Mouse (Mus musculus) limb, embryonic 13.5 days (tissue): Measurements from ENCODE around the gene Trim80. TPM values are rescaled to one million over a fixed set of nuclear protein-coding genes. Genes with fewer than 3 reads are reported as not detected.

Experiments
- ATAC-seq: fragments of 200-750 bp; cut with Nextera tagmentation; 2 replicates; pipeline ENCODE4 v1.8.0; 2017; ENCODE audit warnings: low read depth, moderate number of reproducible peaks, moderate TSS enrichment; ENCODE audit not compliant: low FRiP score
- H3K27ac ChIP-seq: fragments of 300-500 bp; sonication (generic); 2 replicates; pipeline ENCODE4 v1.5.1; 2015; ENCODE audit warnings: inconsistent platforms, mild to moderate bottlenecking, moderate library complexity
- H3K27me3 ChIP-seq: fragments of 300-500 bp; sonication (generic); 2 replicates; pipeline ENCODE4 v1.6.1; 2015; ENCODE audit warnings: mild to moderate bottlenecking, inconsistent platforms
- H3K36me3 ChIP-seq: fragments of 300-500 bp; sonication (generic); 2 replicates; pipeline ENCODE4 v1.6.1; 2015; ENCODE audit warnings: inconsistent platforms, mild to moderate bottlenecking, moderate library complexity
- H3K4me1 ChIP-seq: fragments of 300-500 bp; sonication (generic); 2 replicates; pipeline ENCODE4 v1.6.1; 2015; ENCODE audit warnings: inconsistent platforms
- H3K4me2 ChIP-seq: fragments of 300-500 bp; sonication (generic); replicated peaks from 2 replicates; pipeline ENCODE4 v1.6.1; 2015; ENCODE audit warnings: inconsistent platforms, mild to moderate bottlenecking, moderate library complexity
- H3K4me3 ChIP-seq: fragments of 300-500 bp; sonication (generic); 2 replicates; pipeline ENCODE4 v1.5.1; 2015; ENCODE audit warnings: moderate library complexity, mild to moderate bottlenecking, inconsistent platforms
- H3K9ac ChIP-seq: fragments of 300-500 bp; sonication (generic); 2 replicates; pipeline ENCODE4 v1.6.1; 2015; ENCODE audit warnings: mild to moderate bottlenecking, inconsistent platforms
- H3K9me3 ChIP-seq: fragments of 300-500 bp; sonication (generic); 2 replicates; pipeline ENCODE4 v1.6.1; 2016; ENCODE audit warnings: inconsistent platforms
- WGBS: fragments of 180-500 bp; shearing (Covaris S2); methylation state at CpG from one replicate; pipeline ENCODE4 v1.1.7; 2015; 5-methylcytosine and 5-hydroxymethylcytosine counted together
- polyA plus RNA-seq: library from polyadenylated mRNA; unstranded; fragments of >200 nt; fragmentation: Nextera tagmentation; extraction: Ambion mirVana; gene quantifications from 2 replicates; pipeline ENCODE4 v1.2.1, GENCODE M21; 2015

Trim80 gene
- polyA plus RNA-seq, 1 experiment from 2014 or later: 0.08 TPM

DNA sequence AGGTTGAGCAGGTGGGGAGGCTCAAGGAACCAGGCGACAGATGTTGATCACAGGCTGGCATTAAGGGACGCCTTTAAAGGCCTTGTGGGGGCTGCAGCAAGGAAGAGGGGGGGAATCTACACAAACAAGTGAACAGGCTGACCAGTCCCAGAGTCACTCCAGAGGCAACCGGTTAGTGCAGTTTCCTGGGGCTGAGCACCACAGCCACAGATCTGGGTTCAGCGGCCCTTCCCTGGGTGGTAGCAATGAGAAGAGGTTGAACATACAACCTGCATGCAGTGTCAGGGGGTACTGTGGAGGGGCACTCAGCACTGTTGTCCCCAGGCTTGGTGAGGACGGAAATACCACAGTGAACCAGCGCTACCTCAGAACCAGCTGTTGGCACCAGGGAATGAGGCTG lies 7.0 kb upstream of the Trim80 start:
- Histone ChIP-seq H3K9me3 (no peaks in the 10 kb centered on the region), H3K4me2 (no peak overlapping the region), H3K9ac (no peak overlapping the region), H3K4me3 (no peak overlapping the region), H3K27me3 (no peaks in the 10 kb centered on the region), H3K36me3 (peaks cover 47% of the 10 kb centered on the region), H3K27ac (no peak overlapping the region), H3K4me1 (peaks cover 11% of the 10 kb centered on the region)
- WGBS: 76% methylated on average over 6 of the region's 6 CpGs
- ATAC-seq: no peak

DNA sequence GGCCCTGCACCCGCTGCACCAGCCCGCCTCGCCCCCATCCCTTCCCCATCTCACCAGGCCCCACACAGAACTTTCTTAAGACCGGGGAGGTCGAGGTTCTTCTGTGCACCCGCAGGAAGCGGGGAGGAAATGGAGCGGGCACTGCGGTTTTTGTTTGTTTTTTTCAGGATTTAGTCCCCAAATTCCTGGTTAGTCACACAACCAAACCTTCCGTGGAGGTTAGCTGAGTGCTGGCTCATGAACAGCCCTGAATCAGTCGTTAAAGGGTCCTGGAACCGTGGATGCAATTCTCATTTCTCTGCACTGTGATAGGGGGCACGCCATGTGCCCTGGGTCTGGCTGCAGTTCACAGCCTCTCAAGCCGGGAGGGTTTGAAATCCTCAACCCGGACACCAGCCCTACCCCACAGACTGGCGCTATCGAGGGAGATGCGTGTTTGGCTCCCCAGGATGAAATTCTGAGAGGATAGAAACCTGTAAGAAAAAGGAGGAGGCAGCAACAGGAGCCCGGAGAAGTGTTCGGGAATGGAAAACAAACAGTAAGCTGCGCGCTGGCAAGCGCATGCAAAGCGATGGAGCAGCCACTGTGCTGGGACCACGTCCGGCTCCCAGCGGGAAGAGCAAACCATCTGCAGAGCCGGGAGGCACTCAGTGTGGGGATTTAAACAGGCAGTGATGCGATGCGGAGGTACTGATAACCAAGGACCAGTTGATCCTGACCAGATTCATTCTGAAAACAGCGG lies 4.6 kb upstream of the Trim80 start:
- no peak overlapping the region for H3K27ac ChIP-seq
- WGBS: 6% methylated on average over 31 of the region's 31 CpGs

DNA sequence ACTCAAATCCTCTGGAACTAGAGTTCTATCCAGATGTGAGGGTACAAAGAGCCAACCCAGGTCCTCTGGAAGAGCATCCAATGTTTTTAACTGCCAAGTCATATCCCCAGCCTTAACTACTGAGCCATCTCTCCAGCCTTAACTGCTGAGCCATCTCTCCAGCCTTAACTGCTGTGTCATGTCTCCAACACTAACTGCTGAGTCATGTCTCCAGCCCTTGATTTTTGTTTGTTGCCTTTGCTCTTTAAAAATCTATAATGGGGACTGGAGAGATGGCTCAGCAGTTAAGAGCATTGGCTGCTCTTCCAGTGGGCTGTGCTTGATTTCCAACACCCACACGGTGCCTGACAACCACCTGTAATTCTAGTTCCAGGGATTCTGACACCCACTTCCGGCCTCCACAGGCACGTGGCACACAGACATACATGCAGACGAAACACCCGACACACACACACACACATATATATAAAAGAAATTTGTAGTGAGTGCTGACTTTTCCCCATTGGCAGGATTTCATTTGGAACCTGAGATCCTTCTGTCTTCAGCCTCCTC lies 2.7 kb upstream of the Trim80 start:
- WGBS: 67% methylated on average over 5 of the region's 5 CpGs
- H3K9ac ChIP-seq: no peak overlapping the region
- H3K27ac ChIP-seq: no peak overlapping the region
- peaks cover 4% of the 10 kb centered on the region; the same call in 1 of the 2 replicates for H3K9me3 ChIP-seq
- no peaks in the 10 kb centered on the region for H3K27me3 ChIP-seq
- peaks cover 4% of the 10 kb centered on the region for H3K36me3 ChIP-seq
- peaks cover 11% of the 10 kb centered on the region for H3K4me1 ChIP-seq
- no peak overlapping the region for H3K4me2 ChIP-seq
- no peak overlapping the region for H3K4me3 ChIP-seq
- ATAC-seq: no peak

More for the DNA sequence above, 4.6 kb upstream of the Trim80 start:
- Histone ChIP-seq H3K4me1 (peaks cover 11% of the 10 kb centered on the region), H3K27me3 (no peaks in the 10 kb centered on the region), H3K4me2 (peak overlapping the region; percentile 64), H3K4me3 (peak overlapping the region; percentile 37), H3K9me3 (peaks cover 4% of the 10 kb centered on the region; the same call in 1 of the 2 replicates), H3K36me3 (peaks cover 23% of the 10 kb centered on the region), H3K9ac (peak overlapping the region; percentile 60)
- ATAC-seq: 0 out of 2 replicates have a peak, but pooled peaks have one; percentile 48

- H3K9ac ChIP-seq: no peak overlapping the region
- ATAC-seq: no peak
- H3K27ac ChIP-seq: no peak overlapping the region
- WGBS: 89% methylated on average over 3 of the region's 3 CpGs
- H3K36me3 ChIP-seq: no peaks in the 10 kb centered on the region
- H3K4me3 ChIP-seq: no peak overlapping the region
- H3K9me3 ChIP-seq: peaks cover 4% of the 10 kb centered on the region; the same call in 1 of the 2 replicates
- H3K4me1 ChIP-seq: peaks cover 11% of the 10 kb centered on the region
- no peaks in the 10 kb centered on the region for H3K27me3 ChIP-seq
- H3K4me2 ChIP-seq: no peak overlapping the region
These were observed 1.0 kb upstream of the Trim80 start for GRCm38 (mm10) chr11:115439326-115439725.

- WGBS: 40% methylated on average over 15 of the region's 15 CpGs
- Histone ChIP-seq H3K27ac (no peak overlapping the region), H3K27me3 (no peaks in the 10 kb centered on the region), H3K4me1 (no peaks in the 10 kb centered on the region), H3K36me3 (no peaks in the 10 kb centered on the region), H3K4me3 (no peak overlapping the region), H3K9ac (no peak overlapping the region), H3K9me3 (peaks cover 4% of the 10 kb centered on the region; the same call in 1 of the 2 replicates), H3K4me2 (peak overlapping the region; percentile 16; the same call in 1 of the 2 replicates)
- ATAC-seq: no peak
These were observed 1.1 kb downstream of the Trim80 start for GRCm38 (mm10) chr11:115441417-115441816.

GRCm38 (mm10) chr11:115446906-115447305 lies 6.6 kb downstream of the Trim80 start:
- no peak overlapping the region for H3K4me3 ChIP-seq
- H3K9me3 ChIP-seq: no peaks in the 10 kb centered on the region
- H3K4me2 ChIP-seq: no peak overlapping the region
- WGBS: 70% methylated on average over 3 of the region's 3 CpGs
- H3K4me1 ChIP-seq: peaks cover 4% of the 10 kb centered on the region; the same call in 1 of the 2 replicates
- no peak for ATAC-seq
- no peak overlapping the region for H3K9ac ChIP-seq
- H3K27ac ChIP-seq: no peak overlapping the region
- no peaks in the 10 kb centered on the region for H3K27me3 ChIP-seq
- H3K36me3 ChIP-seq: no peaks in the 10 kb centered on the region

- Histone ChIP-seq H3K4me1 (peaks cover 4% of the 10 kb centered on the region; the same call in 1 of the 2 replicates), H3K36me3 (no peaks in the 10 kb centered on the region), H3K27me3 (no peaks in the 10 kb centered on the region), H3K27ac (no peak overlapping the region), H3K4me3 (no peak overlapping the region), H3K9ac (no peak overlapping the region), H3K9me3 (no peaks in the 10 kb centered on the region), H3K4me2 (no peak overlapping the region)
- no peak for ATAC-seq
- 85% methylated on average over 11 of the region's 11 CpGs for WGBS
These were observed 7.1 kb downstream of the Trim80 start for GRCm38 (mm10) chr11:115447321-115447885.

- H3K9ac ChIP-seq: no peak overlapping the region
- H3K9me3 ChIP-seq: no peaks in the 10 kb centered on the region
- no peaks in the 10 kb centered on the region for H3K36me3 ChIP-seq
- 84% methylated on average over 16 of the region's 16 CpGs for WGBS
- no peak overlapping the region for H3K27ac ChIP-seq
- H3K4me1 ChIP-seq: peaks cover 4% of the 10 kb centered on the region; the same call in 1 of the 2 replicates
- no peak overlapping the region for H3K4me2 ChIP-seq
- H3K4me3 ChIP-seq: no peak overlapping the region
- H3K27me3 ChIP-seq: no peaks in the 10 kb centered on the region
- ATAC-seq: no peak
These were observed 7.7 kb downstream of the Trim80 start for GRCm38 (mm10) chr11:115448075-115448474.

DNA sequence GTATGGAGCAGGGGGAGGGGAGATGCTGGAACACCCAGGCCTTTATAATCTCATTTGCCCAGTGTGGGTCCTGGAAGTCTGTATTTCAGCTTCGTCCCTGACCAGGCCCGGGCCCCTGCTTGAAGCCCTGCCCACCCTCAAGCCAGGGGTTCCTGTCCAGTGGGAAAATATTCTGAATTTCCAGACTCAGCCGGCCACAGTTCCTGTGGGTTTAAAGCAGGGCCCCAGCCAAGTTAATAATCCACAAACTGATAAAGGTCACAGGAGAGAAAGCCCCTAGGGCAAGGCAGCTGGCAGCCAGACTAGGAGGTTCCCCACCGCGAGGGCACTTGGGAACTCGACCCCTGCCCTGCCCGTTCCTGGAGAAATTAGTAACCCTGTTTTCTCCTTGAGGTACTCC lies 8.7 kb downstream of the Trim80 start:
- no peaks in the 10 kb centered on the region for H3K27me3 ChIP-seq
- no peaks in the 10 kb centered on the region for H3K9me3 ChIP-seq
- no peak for ATAC-seq

GRCm38 (mm10) chr11:115450176-115450575 lies 9.8 kb downstream of the Trim80 start:
- H3K9ac ChIP-seq: no peak overlapping the region
- no peak overlapping the region for H3K4me2 ChIP-seq
- peaks cover 4% of the 10 kb centered on the region; the same call in 1 of the 2 replicates for H3K4me1 ChIP-seq
- no peak for ATAC-seq
- no peak overlapping the region for H3K27ac ChIP-seq
- H3K36me3 ChIP-seq: no peaks in the 10 kb centered on the region
- H3K4me3 ChIP-seq: no peak overlapping the region
- no peaks in the 10 kb centered on the region for H3K9me3 ChIP-seq
- 89% methylated on average over 7 of the region's 7 CpGs for WGBS
- no peaks in the 10 kb centered on the region for H3K27me3 ChIP-seq

More for the DNA sequence above, 8.7 kb downstream of the Trim80 start:
- Histone ChIP-seq H3K4me1 (peaks cover 4% of the 10 kb centered on the region; the same call in 1 of the 2 replicates), H3K27ac (no peak overlapping the region), H3K36me3 (no peaks in the 10 kb centered on the region), H3K4me2 (no peak overlapping the region), H3K4me3 (no peak overlapping the region), H3K9ac (no peak overlapping the region)
- 31% methylated on average over 7 of the region's 7 CpGs for WGBS

GRCm38 (mm10) chr11:115451781-115452241 lies 11.5 kb downstream of the Trim80 start:
- WGBS: 75% methylated on average over 8 of the region's 8 CpGs
- no peak overlapping the region for H3K4me3 ChIP-seq
- H3K9me3 ChIP-seq: no peaks in the 10 kb centered on the region
- H3K9ac ChIP-seq: no peak overlapping the region
- no peak overlapping the region for H3K4me2 ChIP-seq
- H3K27me3 ChIP-seq: no peaks in the 10 kb centered on the region
- H3K27ac ChIP-seq: no peak overlapping the region
- ATAC-seq: no peak
- H3K4me1 ChIP-seq: peaks cover 2% of the 10 kb centered on the region; the same call in 1 of the 2 replicates
- H3K36me3 ChIP-seq: no peaks in the 10 kb centered on the region

GRCm38 (mm10) chr11:115452281-115452860 lies 12.0 kb downstream of the Trim80 start:
- Histone ChIP-seq H3K9me3 (no peaks in the 10 kb centered on the region), H3K27ac (no peak overlapping the region), H3K4me3 (no peak overlapping the region), H3K27me3 (no peaks in the 10 kb centered on the region), H3K4me2 (no peak overlapping the region), H3K9ac (no peak overlapping the region), H3K36me3 (no peaks in the 10 kb centered on the region), H3K4me1 (no peaks in the 10 kb centered on the region)
- ATAC-seq: no peak
- 81% methylated on average over 7 of the region's 7 CpGs for WGBS
